ENCODE assay signal across 17 mouse cellular contexts in genomic region chr3:67833041-67833663, GRCm38 (mm10). TPM values are rescaled to one million over a fixed set of nuclear protein-coding genes. Genes with fewer than 3 reads are reported as not detected.
DNase-seq lines count a peak whose midpoint lies in the region; ATAC-seq and TF ChIP-seq lines count a peak whose summit lies in the region.
"Had no signal": no experiment of that assay in that cellular context is flagged by ENCODE, and none has a peak within 500 bp of the region (broad histone marks: within the 10 kb centered on the region; RNA-seq: fewer than 3 reads in every experiment).

No protein-coding gene starts in this region.

- DNase-seq in embryo, embryonic 10 days (ENCODE audit: low spot score) = peak; percentile 29
- DNase-seq in embryo, embryonic 11 days = no peak
- no peak for DNase-seq in hindbrain, embryonic 14.5 days (ENCODE audit: low spot score)
- DNase-seq in hindbrain, embryonic 11.5 days (ENCODE audit: low spot score) = no peak
- no peak for DNase-seq in midbrain, embryonic 11.5 days (ENCODE audit: low spot score, missing footprints)
- no peak for DNase-seq in frontal cortex, postnatal 36 days (ENCODE audit: low spot score in 2 of 2)
- DNase-seq: adrenal gland, postnatal 10 days; B cell, adult 2 months; liver, embryonic 13.5 days; lung, postnatal 36 days; right cerebral cortex, adult 18-20 months; spleen, adult 18-20 months had no signal

- no peak for TF ChIP-seq POLR2A in myocyte (IDR thresholded peaks at IDR 0.05; ENCODE audit: insufficient read length, low read depth)

- H3K4me3 ChIP-seq in hindbrain, embryonic 14.5 days (replicated peaks; ENCODE audit: low read length) = no peak overlapping the region
- H3K4me3 ChIP-seq in hindbrain, embryonic 11.5 days (ENCODE audit: low read depth, low read length) = no peak overlapping the region
- no peak overlapping the region for H3K4me3 ChIP-seq in midbrain, embryonic 15.5 days
- H3K4me3 ChIP-seq in midbrain, embryonic 11.5 days (ENCODE audit: low read depth, low read length) = no peak overlapping the region
- H3K4me3 ChIP-seq in myocyte = no peak overlapping the region
- H3K4me3 ChIP-seq: erythroblast, embryonic 14.5 days; hindbrain, embryonic 13.5 days; liver, embryonic 13.5 days had no signal

- peak; percentile 60; the same call in 1 of the 2 replicates for ATAC-seq in hindbrain, embryonic 14.5 days (ENCODE audit: low FRiP score)
- no peak for ATAC-seq in hindbrain, embryonic 11.5 days (ENCODE audit: low FRiP score)
- ATAC-seq in midbrain, embryonic 15.5 days (replicated peaks) = 0 out of 2 replicates have a peak, but pooled peaks have one; percentile 27
- ATAC-seq in midbrain, embryonic 11.5 days (ENCODE audit: low FRiP score) = no peak

- no peaks in the 10 kb centered on the region for H3K36me3 ChIP-seq in hindbrain, embryonic 14.5 days (replicated peaks; ENCODE audit: control insufficient read depth, insufficient read depth)
- no peaks in the 10 kb centered on the region for H3K36me3 ChIP-seq in hindbrain, embryonic 11.5 days (ENCODE audit: control insufficient read depth, insufficient read depth, low read length)
- no peaks in the 10 kb centered on the region for H3K36me3 ChIP-seq in midbrain, embryonic 15.5 days (replicated peaks)
- no peaks in the 10 kb centered on the region for H3K36me3 ChIP-seq in midbrain, embryonic 11.5 days (ENCODE audit: control insufficient read depth, insufficient read depth, low read length)
- no peaks in the 10 kb centered on the region for H3K36me3 ChIP-seq in myocyte (ENCODE audit: control insufficient read depth, insufficient read depth)
- H3K36me3 ChIP-seq: hindbrain, embryonic 13.5 days; liver, embryonic 13.5 days had no signal

- peaks cover 3% of the 10 kb centered on the region; the same call in 1 of the 2 replicates for H3K4me1 ChIP-seq in hindbrain, embryonic 14.5 days (replicated peaks; ENCODE audit: control insufficient read depth, insufficient read depth, low read length)
- H3K4me1 ChIP-seq in hindbrain, embryonic 11.5 days (replicated peaks; ENCODE audit: control insufficient read depth, insufficient read depth, low read length) = no peaks in the 10 kb centered on the region
- H3K4me1 ChIP-seq in midbrain, embryonic 15.5 days = no peaks in the 10 kb centered on the region
- no peaks in the 10 kb centered on the region for H3K4me1 ChIP-seq in midbrain, embryonic 11.5 days (ENCODE audit: control insufficient read depth, insufficient read depth, low read length)
- H3K4me1 ChIP-seq: hindbrain, embryonic 13.5 days; liver, embryonic 13.5 days had no signal

- H3K79me2 ChIP-seq in myocyte (ENCODE audit: control insufficient read depth, insufficient read depth) = no peaks in the 10 kb centered on the region

- H3ac ChIP-seq in myocyte (ENCODE audit: control insufficient read depth, insufficient read length) = no peak overlapping the region

- H3K27ac ChIP-seq in hindbrain, embryonic 14.5 days = no peak overlapping the region; the same call in 1 of the 2 replicates
- no peak overlapping the region for H3K27ac ChIP-seq in hindbrain, embryonic 11.5 days (ENCODE audit: low read depth, low read length)
- no peak overlapping the region for H3K27ac ChIP-seq in midbrain, embryonic 15.5 days
- no peak overlapping the region for H3K27ac ChIP-seq in midbrain, embryonic 11.5 days (ENCODE audit: low read depth, low read length)
- H3K27ac ChIP-seq: hindbrain, embryonic 13.5 days; liver, embryonic 13.5 days had no signal

- WGBS in hindbrain, embryonic 14.5 days = 73% methylated on average over 4 of the region's 4 CpGs
- WGBS in hindbrain, embryonic 11.5 days = 76% methylated on average over 4 of the region's 4 CpGs
- 76% methylated on average over 4 of the region's 4 CpGs for WGBS in midbrain, embryonic 15.5 days
- WGBS in midbrain, embryonic 11.5 days = 78% methylated on average over 4 of the region's 4 CpGs

- H3K9ac ChIP-seq in hindbrain, embryonic 14.5 days = no peak overlapping the region
- H3K9ac ChIP-seq in hindbrain, embryonic 11.5 days (ENCODE audit: low read depth, low read length) = no peak overlapping the region
- no peak overlapping the region for H3K9ac ChIP-seq in midbrain, embryonic 15.5 days
- H3K9ac ChIP-seq in midbrain, embryonic 11.5 days (ENCODE audit: low read length) = no peak overlapping the region
- H3K9ac ChIP-seq: hindbrain, embryonic 13.5 days; liver, embryonic 13.5 days had no signal

- no peak overlapping the region for H3K4me2 ChIP-seq in hindbrain, embryonic 14.5 days (replicated peaks)
- no peak overlapping the region for H3K4me2 ChIP-seq in hindbrain, embryonic 11.5 days (replicated peaks; ENCODE audit: low read depth, low read length)
- no peak overlapping the region for H3K4me2 ChIP-seq in midbrain, embryonic 15.5 days
- no peak overlapping the region for H3K4me2 ChIP-seq in midbrain, embryonic 11.5 days
- no peak overlapping the region for H3K4me2 ChIP-seq in myocyte (ENCODE audit: low read depth)
- H3K4me2 ChIP-seq: hindbrain, embryonic 13.5 days; liver, embryonic 13.5 days had no signal

- no peaks in the 10 kb centered on the region for H3K9me3 ChIP-seq in hindbrain, embryonic 14.5 days (ENCODE audit: control insufficient read depth, low read length)
- no peaks in the 10 kb centered on the region for H3K9me3 ChIP-seq in hindbrain, embryonic 11.5 days (ENCODE audit: control insufficient read depth, low read length)
- no peaks in the 10 kb centered on the region for H3K9me3 ChIP-seq in midbrain, embryonic 15.5 days
- H3K9me3 ChIP-seq in midbrain, embryonic 11.5 days (ENCODE audit: control insufficient read depth, low read length) = no peaks in the 10 kb centered on the region
- H3K9me3 ChIP-seq: hindbrain, embryonic 13.5 days; liver, embryonic 13.5 days had no signal

- no peaks in the 10 kb centered on the region for H3K27me3 ChIP-seq in hindbrain, embryonic 14.5 days (ENCODE audit: control insufficient read depth, insufficient read depth, low read length)
- H3K27me3 ChIP-seq in hindbrain, embryonic 11.5 days (ENCODE audit: control insufficient read depth, insufficient read depth, low read length) = no peaks in the 10 kb centered on the region
- H3K27me3 ChIP-seq in midbrain, embryonic 15.5 days (replicated peaks) = no peaks in the 10 kb centered on the region
- no peaks in the 10 kb centered on the region for H3K27me3 ChIP-seq in midbrain, embryonic 11.5 days (ENCODE audit: control insufficient read depth, insufficient read depth, low read length)
- no peaks in the 10 kb centered on the region for H3K27me3 ChIP-seq in myocyte (ENCODE audit: control insufficient read depth, insufficient read depth, insufficient read length)
- H3K27me3 ChIP-seq: hindbrain, embryonic 13.5 days; liver, embryonic 13.5 days had no signal

TF ChIP-seq in myocyte, 11 proteins besides CTCF, POLR2A, EP300 and RAD21:
- TF ChIP-seq MYOG (IDR thresholded peaks at IDR 0.05; ENCODE audit: control insufficient read depth in 1 of 3, insufficient read depth in 1 of 3, insufficient read length in 2 of 3, low read depth in 2 of 3) (peak in 1 of 3 experiments; percentile 14), REST (IDR thresholded peaks at IDR 0.05; ENCODE audit: insufficient read depth, insufficient read length) (peak; percentile 26), POLR2AphosphoS2 (IDR thresholded peaks at IDR 0.05; ENCODE audit: insufficient read length, low read depth) (no peak)

RNA-seq across cellular contexts. Expression of gene Iqcj, which starts 58.9 kb away (rescaled TPM):
- polyA plus RNA-seq in hindbrain, embryonic 14.5 days (2014; fragmentation: Nextera tagmentation; extraction: Ambion mirVana) = 0.47 and 0.72 TPM in 2 replicates
- not detected in 2 replicates for polyA plus RNA-seq in hindbrain, embryonic 11.5 days (2014; fragmentation: Nextera tagmentation; extraction: Ambion mirVana)
- 1.00 and 1.5 TPM in 2 replicates for polyA plus RNA-seq in midbrain, embryonic 15.5 days (2015; fragmentation: Nextera tagmentation; extraction: Ambion mirVana)
- 0.23 and 0.34 TPM in 2 replicates for polyA plus RNA-seq in midbrain, embryonic 11.5 days (2014; fragmentation: Nextera tagmentation; extraction: Ambion mirVana)
- polyA plus RNA-seq in myocyte (2012; fragmentation: generic; extraction: Trizol) = not detected
- polyA plus RNA-seq: erythroblast, embryonic 14.5 days; kidney, embryonic 14.5 days; liver, embryonic 13.5 days had no signal

RNA-seq across cellular contexts. Expression of gene Iqschfp, which starts 58.9 kb away (rescaled TPM):
- 7.5 and 8.3 TPM in 2 replicates for polyA plus RNA-seq in hindbrain, embryonic 14.5 days (2014; fragmentation: Nextera tagmentation; extraction: Ambion mirVana)
- polyA plus RNA-seq in hindbrain, embryonic 11.5 days (2014; fragmentation: Nextera tagmentation; extraction: Ambion mirVana) = 0.39 TPM in 1 of 2 replicates, not detected in the other
- 6.4 and 7.3 TPM in 2 replicates for polyA plus RNA-seq in midbrain, embryonic 15.5 days (2015; fragmentation: Nextera tagmentation; extraction: Ambion mirVana)
- polyA plus RNA-seq in midbrain, embryonic 11.5 days (2014; fragmentation: Nextera tagmentation; extraction: Ambion mirVana) = 2.6 and 3.5 TPM in 2 replicates
- polyA plus RNA-seq in myocyte (2012; fragmentation: generic; extraction: Trizol) = not detected
- polyA plus RNA-seq: erythroblast, embryonic 14.5 days; kidney, embryonic 14.5 days; liver, embryonic 13.5 days had no signal

Comparison
In these comparisons a context has a peak if more than half of its experiments do, and no peak if none do; other contexts are left out.
1. ATAC-seq: peak in hindbrain, embryonic 14.5 days (single experiment) and midbrain, embryonic 15.5 days (single experiment); none in hindbrain, embryonic 11.5 days (single experiment) and midbrain, embryonic 11.5 days (single experiment).